Mouse (Mus musculus): ENCODE results near the gene Dnase2a. TPM values are rescaled to one million over a fixed set of nuclear protein-coding genes. Genes with fewer than 3 reads are reported as not detected.

The Dnase2a gene
- polyA plus RNA-seq, 1 experiment from 2014 or later = 3.8 TPM

DNA sequence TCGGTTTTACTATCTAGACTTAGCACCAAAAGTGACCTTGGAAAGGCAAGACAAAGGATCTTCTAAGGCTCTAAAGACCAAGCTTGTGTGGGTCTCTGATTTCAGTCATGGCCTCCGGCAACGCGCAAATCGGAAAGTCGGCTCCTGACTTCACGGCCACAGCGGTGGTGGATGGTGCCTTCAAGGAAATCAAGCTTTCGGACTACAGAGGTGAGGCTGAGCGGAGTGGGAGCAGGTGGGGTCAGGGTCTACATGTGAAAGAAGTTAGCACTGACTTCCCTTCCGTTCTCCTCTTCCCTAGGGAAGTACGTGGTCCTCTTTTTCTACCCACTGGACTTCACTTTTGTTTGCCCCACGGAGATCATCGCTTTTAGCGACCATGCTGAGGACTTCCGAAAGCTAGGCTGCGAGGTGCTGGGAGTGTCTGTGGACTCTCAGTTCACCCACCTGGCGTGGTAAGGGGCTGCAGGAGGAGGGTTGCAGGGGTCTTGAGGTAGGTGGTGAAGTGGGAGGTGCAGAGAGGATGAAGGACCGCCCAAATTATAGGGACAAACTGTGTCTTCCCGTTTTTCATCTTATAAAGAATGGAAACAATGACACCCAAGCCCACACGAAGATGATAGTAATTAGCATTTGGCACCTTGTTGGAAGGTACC lies 61.9 kb downstream of the Dnase2a start:
- no peaks in the 10 kb centered on the region for H3K27me3 ChIP-seq (ENCODE audit: insufficient read depth, poor library complexity, severe bottlenecking)
- H3K4me3 ChIP-seq = peak overlapping the region; percentile 83
- WGBS = 14% methylated on average over 21 of the region's 21 CpGs
- H3K9me3 ChIP-seq = no peaks in the 10 kb centered on the region
- no peak for DNase-seq (ENCODE audit: low spot score)
- H3K36me3 ChIP-seq = peaks cover 44% of the 10 kb centered on the region
- peaks cover 38% of the 10 kb centered on the region for H3K4me1 ChIP-seq
- H3K27ac ChIP-seq = peak overlapping the region; percentile 97

DNA sequence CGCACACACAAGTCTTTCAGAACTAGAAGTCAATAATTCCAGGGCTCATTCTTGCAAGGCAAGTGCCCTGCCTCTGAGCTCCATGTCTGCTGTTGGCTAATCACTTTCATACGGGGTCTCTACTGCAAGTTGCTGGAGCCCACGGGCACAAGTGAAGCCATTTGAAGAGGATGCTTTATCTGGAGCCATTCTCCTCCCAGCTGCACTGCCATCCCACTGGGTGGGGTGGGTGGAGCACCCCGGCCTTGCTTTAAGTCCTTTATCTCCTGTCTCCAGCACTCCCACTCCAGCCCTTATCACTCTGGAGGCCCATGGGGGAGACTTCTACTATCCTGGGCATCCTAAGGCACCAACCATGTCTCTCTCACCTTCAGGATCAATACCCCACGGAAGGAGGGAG lies 62.6 kb downstream of the Dnase2a start:
- Histone ChIP-seq H3K4me3 (peak overlapping the region; percentile 83), H3K27me3 (ENCODE audit: insufficient read depth, poor library complexity, severe bottlenecking) (no peaks in the 10 kb centered on the region), H3K9me3 (no peaks in the 10 kb centered on the region), H3K4me1 (peaks cover 41% of the 10 kb centered on the region), H3K36me3 (peaks cover 44% of the 10 kb centered on the region), H3K27ac (peak overlapping the region; percentile 97)
- WGBS = 35% methylated on average over 5 of the region's 5 CpGs
- peak; percentile 94 for DNase-seq (ENCODE audit: low spot score)

Small RNA genes lying within 50 kb of the gene (microRNA-seq; reads per million reads assigned to microRNA genes)
- gene Gm24197 = not detected
- gene Mir7069 = 3.8 reads per million, percentile 10 among the genes with 10 or more reads in this experiment

Other genes with a start within 250 kb of the Dnase2a start
- 71.6 and 103 TPM in 2 replicates for gene Ier2, start 245.7 kb upstream of the Dnase2a start, polyA plus RNA-seq (2016; fragmentation: Nextera tagmentation; extraction: Ambion mirVana)
- 59.8 and 64.6 TPM in 2 replicates for gene Trmt1, start 222.3 kb upstream of the Dnase2a start, polyA plus RNA-seq (2016; fragmentation: Nextera tagmentation; extraction: Ambion mirVana)
- 22.2 and 25.0 TPM in 2 replicates for gene Nacc1, start 220.7 kb upstream of the Dnase2a start, polyA plus RNA-seq (2016; fragmentation: Nextera tagmentation; extraction: Ambion mirVana)
- 18.5 and 19.3 TPM in 2 replicates for gene Lyl1, start 207.1 kb upstream of the Dnase2a start, polyA plus RNA-seq (2016; fragmentation: Nextera tagmentation; extraction: Ambion mirVana)
- gene G430095P16Rik, start 185.6 kb upstream of the Dnase2a start, polyA plus RNA-seq (2016; fragmentation: Nextera tagmentation; extraction: Ambion mirVana) = 2.1 and 3.2 TPM in 2 replicates
- 0.87 and 2.1 TPM in 2 replicates for gene Nfix, start 108.2 kb upstream of the Dnase2a start, polyA plus RNA-seq (2016; fragmentation: Nextera tagmentation; extraction: Ambion mirVana)
- 5.3 TPM in 2 replicates for gene Dand5, start 85.7 kb upstream of the Dnase2a start, polyA plus RNA-seq (2016; fragmentation: Nextera tagmentation; extraction: Ambion mirVana)
- gene Gadd45gip1, start 77.0 kb upstream of the Dnase2a start, polyA plus RNA-seq (2016; fragmentation: Nextera tagmentation; extraction: Ambion mirVana) = 57.3 and 60.5 TPM in 2 replicates
- 137 and 154 TPM in 2 replicates for gene Rad23a, start 67.9 kb upstream of the Dnase2a start, polyA plus RNA-seq (2016; fragmentation: Nextera tagmentation; extraction: Ambion mirVana)
- gene Calr, start 61.6 kb upstream of the Dnase2a start, polyA plus RNA-seq (2016; fragmentation: Nextera tagmentation; extraction: Ambion mirVana) = 881 and 1,047 TPM in 2 replicates
- 80.8 and 108 TPM in 2 replicates for gene Farsa, start 51.6 kb upstream of the Dnase2a start, polyA plus RNA-seq (2016; fragmentation: Nextera tagmentation; extraction: Ambion mirVana)
- gene Syce2, start 36.4 kb upstream of the Dnase2a start, polyA plus RNA-seq (2016; fragmentation: Nextera tagmentation; extraction: Ambion mirVana) = 51.7 and 64.6 TPM in 2 replicates
- 43.8 and 45.3 TPM in 2 replicates for gene Gcdh, start 14.6 kb upstream of the Dnase2a start, polyA plus RNA-seq (2016; fragmentation: Nextera tagmentation; extraction: Ambion mirVana)
- gene Klf1, start 6.6 kb upstream of the Dnase2a start, polyA plus RNA-seq (2016; fragmentation: Nextera tagmentation; extraction: Ambion mirVana) = 54.2 and 54.3 TPM in 2 replicates
- gene Mast1, start 28.8 kb downstream of the Dnase2a start, polyA plus RNA-seq (2016; fragmentation: Nextera tagmentation; extraction: Ambion mirVana) = 0.09 and 0.16 TPM in 2 replicates
- gene Rtbdn, start 38.4 kb downstream of the Dnase2a start, polyA plus RNA-seq (2016; fragmentation: Nextera tagmentation; extraction: Ambion mirVana) = 0.21 and 0.34 TPM in 2 replicates
- gene Gm49661, start 60.9 kb downstream of the Dnase2a start, polyA plus RNA-seq (2016; fragmentation: Nextera tagmentation; extraction: Ambion mirVana) = not detected in 2 replicates
- 810 and 835 TPM in 2 replicates for gene Prdx2, start 61.0 kb downstream of the Dnase2a start, polyA plus RNA-seq (2016; fragmentation: Nextera tagmentation; extraction: Ambion mirVana)
- gene Rnaseh2a, start 61.2 kb downstream of the Dnase2a start, polyA plus RNA-seq (2016; fragmentation: Nextera tagmentation; extraction: Ambion mirVana) = 104 and 119 TPM in 2 replicates
- gene Junb, start 70.2 kb downstream of the Dnase2a start, polyA plus RNA-seq (2016; fragmentation: Nextera tagmentation; extraction: Ambion mirVana) = 9.5 and 11.4 TPM in 2 replicates
- 8.4 and 14.7 TPM in 2 replicates for gene Hook2, start 82.0 kb downstream of the Dnase2a start, polyA plus RNA-seq (2016; fragmentation: Nextera tagmentation; extraction: Ambion mirVana)
- not detected in 2 replicates for gene Best2, start 106.0 kb downstream of the Dnase2a start, polyA plus RNA-seq (2016; fragmentation: Nextera tagmentation; extraction: Ambion mirVana)
- 149 and 157 TPM in 2 replicates for gene Asna1, start 116.7 kb downstream of the Dnase2a start, polyA plus RNA-seq (2016; fragmentation: Nextera tagmentation; extraction: Ambion mirVana)
- gene Trir, start 118.3 kb downstream of the Dnase2a start, polyA plus RNA-seq (2016; fragmentation: Nextera tagmentation; extraction: Ambion mirVana) = 85.6 and 133 TPM in 2 replicates
- gene Tnpo2, start 128.4 kb downstream of the Dnase2a start, polyA plus RNA-seq (2016; fragmentation: Nextera tagmentation; extraction: Ambion mirVana) = 27.2 and 28.4 TPM in 2 replicates
- gene Fbxw9, start 151.5 kb downstream of the Dnase2a start, polyA plus RNA-seq (2016; fragmentation: Nextera tagmentation; extraction: Ambion mirVana) = 20.2 and 21.0 TPM in 2 replicates
- gene Gm5741, start 159.4 kb downstream of the Dnase2a start, polyA plus RNA-seq (2016; fragmentation: Nextera tagmentation; extraction: Ambion mirVana) = 0.51 and 0.57 TPM in 2 replicates
- gene Dhps, start 163.2 kb downstream of the Dnase2a start, polyA plus RNA-seq (2016; fragmentation: Nextera tagmentation; extraction: Ambion mirVana) = 54.0 and 72.3 TPM in 2 replicates
- gene Wdr83os, start 172.2 kb downstream of the Dnase2a start, polyA plus RNA-seq (2016; fragmentation: Nextera tagmentation; extraction: Ambion mirVana) = 97.0 and 105 TPM in 2 replicates
- gene Wdr83, start 172.7 kb downstream of the Dnase2a start, polyA plus RNA-seq (2016; fragmentation: Nextera tagmentation; extraction: Ambion mirVana) = 41.2 and 47.9 TPM in 2 replicates
- gene Man2b1, start 174.7 kb downstream of the Dnase2a start, polyA plus RNA-seq (2016; fragmentation: Nextera tagmentation; extraction: Ambion mirVana) = 27.2 and 30.7 TPM in 2 replicates
- 0.84 and 1.00 TPM in 2 replicates for gene Zfp791, start 214.5 kb downstream of the Dnase2a start, polyA plus RNA-seq (2016; fragmentation: Nextera tagmentation; extraction: Ambion mirVana)
- gene Cks1brt, start 243.4 kb downstream of the Dnase2a start, polyA plus RNA-seq (2016; fragmentation: Nextera tagmentation; extraction: Ambion mirVana) = not detected in 2 replicates

Measured in heart, embryonic 10.5 days (tissue).